Mouse (Mus musculus) CH12.LX (cell line): Measurements from ENCODE around the gene Slc38a9. TPM values are rescaled to one million over a fixed set of nuclear protein-coding genes. Genes with fewer than 3 reads are reported as not detected.

Source experiments
- DNase-seq: peaks from one replicate; pipeline ENCODE4 v3.0.0-alpha.2; 2013; ENCODE audit errors: extremely low read depth
- H3K27ac ChIP-seq: 2 replicates; pipeline ENCODE4 v1.5.1; 2012; ENCODE audit warnings: low read depth, mild to moderate bottlenecking, control low read depth, moderate library complexity; ENCODE audit not compliant: insufficient read depth
- H3K27me3 ChIP-seq: replicated peaks from 2 replicates; pipeline ENCODE3; 2012; ENCODE audit warnings: inconsistent platforms
- H3K36me3 ChIP-seq, 2 experiments: replicated peaks in 1 of 2; 2 replicates each; pipeline versions ENCODE3 to v1.6.1; 2012; ENCODE audit warnings: inconsistent platforms in 1 of 2, low read length in 1 of 2, mild to moderate bottlenecking in 1 of 2, mixed read lengths in 1 of 2, moderate library complexity in 1 of 2; ENCODE audit not compliant: control insufficient read depth in 1 of 2, insufficient read depth in 1 of 2
- H3K4me1 ChIP-seq, 2 experiments: 2 replicates each; pipeline ENCODE4 v1.6.1; 2012; ENCODE audit warnings: inconsistent platforms in 1 of 2, moderate library complexity in 1 of 2; ENCODE audit not compliant: insufficient read depth in 2 of 2, control insufficient read depth in 1 of 2
- H3K4me2 ChIP-seq: 2 replicates; pipeline ENCODE4 v1.6.1; 2012; ENCODE audit warnings: low read depth, mild to moderate bottlenecking, control low read depth; ENCODE audit not compliant: poor library complexity, insufficient read depth, severe bottlenecking
- H3K4me3 ChIP-seq, 3 experiments: fragments of 150-350 bp in 1 of 3; sonication (generic) in 1 of 3; replicated peaks in 1 of 3; 2 replicates each; pipeline versions ENCODE3 to v1.5.1; 2011 to 2012; ENCODE audit warnings: low read depth in 2 of 3, low read length in 2 of 3, mild to moderate bottlenecking in 2 of 3, moderate library complexity in 2 of 3, control low read depth in 1 of 3, improper control_type of control experiment in 1 of 3, inconsistent platforms in 1 of 3, mixed read lengths in 1 of 3; ENCODE audit not compliant: poor library complexity in 1 of 3
- H3K79me2 ChIP-seq: replicated peaks from 2 replicates; pipeline ENCODE4 v1.6.1; 2012; ENCODE audit warnings: mild to moderate bottlenecking, moderate library complexity; ENCODE audit not compliant: control insufficient read depth, poor library complexity, insufficient read depth, severe bottlenecking; ENCODE audit errors: extremely low read depth
- H3K9ac ChIP-seq: 2 replicates; pipeline ENCODE4 v1.6.1; 2012; ENCODE audit warnings: low read depth, mild to moderate bottlenecking, control low read depth, moderate library complexity; ENCODE audit not compliant: insufficient read depth
- H3K9me3 ChIP-seq: replicated peaks from 2 replicates; pipeline ENCODE3; 2012; ENCODE audit warnings: low read length, inconsistent platforms, mixed read lengths
- CHD1 ChIP-seq: IDR thresholded peaks from 2 replicates; pipeline ENCODE4 v1.6.1; 2012; ENCODE audit warnings: low read depth, low read length, improper control_type of control experiment, inconsistent platforms
- CHD2 ChIP-seq: IDR thresholded peaks from 2 replicates; pipeline ENCODE4 v1.6.1; 2011; ENCODE audit warnings: low read length, improper control_type of control experiment
- CTCF ChIP-seq, 2 experiments: IDR thresholded peaks in 1 of 2; conservative IDR thresholded peaks in 1 of 2; 2 replicates each; pipeline ENCODE4 v1.5.1; 2011 to 2012; ENCODE audit warnings: low read depth in 2 of 2, low read length in 2 of 2, improper control_type of control experiment in 1 of 2, inconsistent platforms in 1 of 2, mild to moderate bottlenecking in 1 of 2, moderate library complexity in 1 of 2
- ETS1 ChIP-seq: conservative IDR thresholded peaks from 2 replicates; pipeline ENCODE4 v1.6.1; 2012; ENCODE audit warnings: low read depth, mild to moderate bottlenecking, inconsistent platforms, low read length, improper control_type of control experiment, moderate library complexity
- HCFC1 ChIP-seq: IDR thresholded peaks from 2 replicates; pipeline ENCODE4 v1.6.1; 2012; ENCODE audit warnings: low read depth, mild to moderate bottlenecking, inconsistent platforms, low read length, improper control_type of control experiment
- JUND ChIP-seq: conservative IDR thresholded peaks from 2 replicates; pipeline ENCODE4 v1.6.1; 2011; ENCODE audit warnings: low read depth, low read length, improper control_type of control experiment
- MAX ChIP-seq: IDR thresholded peaks from 2 replicates; pipeline ENCODE4 v1.6.1; 2011; ENCODE audit warnings: low read length, improper control_type of control experiment
- MAZ ChIP-seq: IDR thresholded peaks from 2 replicates; pipeline ENCODE4 v1.6.1; 2012; ENCODE audit warnings: low read depth, mild to moderate bottlenecking, inconsistent platforms, low read length, improper control_type of control experiment, moderate library complexity
- MYC ChIP-seq: IDR thresholded peaks from 2 replicates; pipeline ENCODE4 v1.6.1; 2011; ENCODE audit warnings: low read depth, mild to moderate bottlenecking, improper control_type of control experiment, low read length
- NELFE ChIP-seq: IDR thresholded peaks from 2 replicates; pipeline ENCODE4 v1.6.1; 2011; ENCODE audit warnings: low read depth, low read length, improper control_type of control experiment
- PAX5 ChIP-seq: IDR thresholded peaks from 2 replicates; pipeline ENCODE4 v1.6.1; 2012; ENCODE audit warnings: low read length, inconsistent platforms, mixed read lengths
- POLR2A ChIP-seq: IDR thresholded peaks from 2 replicates; pipeline ENCODE4 v1.6.1; 2011; ENCODE audit warnings: low read depth, mild to moderate bottlenecking, improper control_type of control experiment, low read length
- SMC3 ChIP-seq: IDR thresholded peaks from 2 replicates; pipeline ENCODE4 v1.6.1; 2011; ENCODE audit warnings: low read depth, low read length, improper control_type of control experiment
- USF2 ChIP-seq: conservative IDR thresholded peaks from 2 replicates; pipeline ENCODE4 v1.6.1; 2011; ENCODE audit warnings: low read depth, low read length, improper control_type of control experiment
- ZC3H11A ChIP-seq: IDR thresholded peaks from 2 replicates; pipeline ENCODE4 v1.6.1; 2012; ENCODE audit warnings: low read depth, mild to moderate bottlenecking, inconsistent platforms, low read length, improper control_type of control experiment
- ZNF384 ChIP-seq: IDR thresholded peaks from 2 replicates; pipeline ENCODE4 v1.6.1; 2012; ENCODE audit warnings: low read depth, low read length, improper control_type of control experiment, inconsistent platforms
- dilution Hi-C: fragments of 300-500 bp; cut with MboI; formaldehyde crosslinking; loops from 2 replicates; pipeline ENCODE4 v1.14.3; 2020; ENCODE audit warnings: low sequenced_read_pairs; ENCODE audit not compliant: extremely low pct_unique_long_range_greater_than_20kb, extremely low pct_ligation_motif_present
- in situ Hi-C: fragments of 300-500 bp; cut with MboI; formaldehyde crosslinking; loops from 3 replicates; pipeline ENCODE4 v1.14.3; 2019; ENCODE audit warnings: low sequenced_read_pairs, low pct_ligation_motif_present, low pct_unique_long_range_greater_than_20kb, mixed read lengths
- polyA plus RNA-seq: library from polyadenylated mRNA; unstranded; fragments of >175 nt; gene quantifications from 2 replicates; pipeline ENCODE4 v1.2.1, GENCODE M21; 2012; ENCODE audit warnings: low read depth; ENCODE audit not compliant: insufficient read length
- total RNA-seq, 2 experiments: library from RNA; depleted of rRNA; stranded (reverse); fragments of 300-350 nt in 1 of 2; fragments of >200 nt in 1 of 2; gene quantifications; 2 replicates each; pipeline ENCODE4 v1.2.3; 2012 to 2014

The Slc38a9 gene
- total and polyA plus RNA-seq, 3 experiments, result 7.8 to 10.4 (median 10.0) TPM

- H3K27ac ChIP-seq, result no peak overlapping the region
- no peak overlapping the region for H3K4me2 ChIP-seq
- H3K79me2 ChIP-seq, result no peaks in the 10 kb centered on the region
- peaks cover 0 to 9% of the 10 kb centered on the region in 2 experiments; a peak in 2 of 4 replicates for H3K4me1 ChIP-seq
- H3K9ac ChIP-seq, result no peak overlapping the region
- TF ChIP-seq NELFE (no peak), ETS1 (no peak), SMC3 (no peak), HCFC1 (no peak), MAX (no peak), PAX5 (no peak), ZC3H11A (no peak), ZNF384 (no peak), USF2 (no peak)
- peaks cover 13 to 42% of the 10 kb centered on the region in 2 experiments for H3K36me3 ChIP-seq
- H3K4me3 ChIP-seq, result no peak overlapping the region
- no peaks in the 10 kb centered on the region for H3K27me3 ChIP-seq
- in situ Hi-C loops, result no loop called here
- H3K9me3 ChIP-seq, result no peaks in the 10 kb centered on the region
- dilution Hi-C loops, result no loop called here
- DNase-seq, result no peak
Measured at GRCm38 (mm10) chr13:112686155-112686554, 25.6 kb downstream of the Slc38a9 start.

DNA sequence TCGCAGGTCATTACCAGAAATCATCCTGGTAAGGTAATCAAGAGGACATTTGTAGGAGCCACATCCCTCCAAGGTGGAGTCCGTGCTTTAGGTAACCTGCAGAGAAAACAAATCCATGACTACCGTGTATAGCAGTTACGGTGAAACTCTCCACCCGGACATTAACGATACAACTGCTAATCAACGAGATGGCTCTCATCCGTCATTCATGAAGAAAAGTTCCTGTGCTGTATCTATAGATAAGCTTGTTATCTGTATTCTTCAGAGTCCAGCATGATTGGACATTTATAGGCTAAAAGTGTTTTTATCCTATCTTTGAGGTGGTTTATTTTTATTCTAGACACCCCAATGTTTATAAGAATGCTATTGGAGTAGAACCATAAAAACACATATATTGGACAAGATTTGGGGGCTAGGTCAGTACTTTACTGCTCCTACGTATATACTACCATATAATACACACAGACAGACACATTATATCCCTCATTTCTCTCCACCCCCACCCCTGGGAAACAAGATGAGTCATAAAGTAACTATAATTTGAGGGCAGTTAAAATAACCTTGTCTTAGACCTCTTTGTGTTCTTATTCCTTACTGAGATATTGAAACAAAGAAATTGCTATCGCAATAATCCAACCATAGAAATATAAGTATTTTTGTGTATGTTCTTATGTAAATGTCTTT lies 32.5 kb downstream of the Slc38a9 start:
- H3K36me3 ChIP-seq, result peaks cover 13 to 33% of the 10 kb centered on the region in 2 experiments
- H3K27me3 ChIP-seq, result no peaks in the 10 kb centered on the region
- dilution Hi-C loops, result no loop called here
- H3K27ac ChIP-seq, result no peak overlapping the region
- H3K4me3 ChIP-seq, result no peak overlapping the region
- H3K9me3 ChIP-seq, result peaks cover 4% of the 10 kb centered on the region
- in situ Hi-C loops, result no loop called here
- no peaks in the 10 kb centered on the region for H3K4me1 ChIP-seq
- no peak overlapping the region for H3K9ac ChIP-seq
- no peak overlapping the region for H3K4me2 ChIP-seq
- DNase-seq, result no peak
- H3K79me2 ChIP-seq, result no peaks in the 10 kb centered on the region
- TF ChIP-seq JUND (no peak), POLR2A (no peak), CHD2 (no peak), CHD1 (no peak), MAZ (no peak), MYC (no peak), CTCF (conservative IDR thresholded peaks at IDR 0.05 in 1 of 2, IDR thresholded peaks at IDR 0.05 in 1 of 2; ENCODE audit: low read depth in 2 of 2, low read length in 2 of 2) (no peak)
